Mouse (Mus musculus): ENCODE measurements around the gene Ugt1a5.

DNA sequence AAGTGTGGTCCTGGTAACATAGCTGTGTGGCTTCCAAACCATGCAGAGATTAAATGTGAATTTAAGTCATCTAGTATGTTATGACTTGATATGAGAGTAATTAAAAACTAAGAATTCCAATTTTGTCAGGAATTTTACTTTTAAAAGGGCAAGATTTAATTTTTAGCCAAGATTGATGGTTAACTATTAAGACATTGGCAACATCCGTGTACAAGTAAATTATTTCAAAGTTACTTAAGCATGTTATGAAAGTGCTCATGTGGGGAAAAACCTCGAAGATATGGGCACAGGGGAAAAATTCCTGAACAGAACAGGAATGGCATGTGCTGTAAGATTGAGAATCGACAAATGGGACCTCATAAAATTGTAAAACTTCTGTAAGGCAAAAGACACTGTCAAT, 31.6 kb downstream of the Ugt1a5 start:
- TF ChIP-seq POLR2A (IDR thresholded peaks at IDR 0.05; ENCODE audit: insufficient read length, low read depth) (no peak), MYOD1 (IDR thresholded peaks at IDR 0.05; ENCODE audit: control insufficient read depth in 1 of 3, insufficient read length in 2 of 3, low read depth in 2 of 3) (no peak), MYOG (IDR thresholded peaks at IDR 0.05; ENCODE audit: control insufficient read depth in 1 of 3, insufficient read depth in 1 of 3, insufficient read length in 2 of 3, low read depth in 2 of 3) (no peak)

All from myocyte (in vitro differentiated cells).